Mouse (Mus musculus) MEL (cell line): ENCODE results near the gene Lig4. TPM values are rescaled to one million over a fixed set of nuclear protein-coding genes. Genes with fewer than 3 reads are reported as not detected.

ENCODE experiments used
- DNase-seq: peaks from one replicate; pipeline ENCODE4 v3.0.0; 2011; ENCODE audit warnings: low read depth, low spot score
- H3K27ac ChIP-seq: 2 replicates; pipeline ENCODE4 v1.5.1; 2012; ENCODE audit warnings: low read depth, mild to moderate bottlenecking, control low read depth, low read length, moderate library complexity; ENCODE audit not compliant: control insufficient read depth
- H3K27me3 ChIP-seq, 2 experiments: fragments of 150-350 bp in 1 of 2; sonication (generic) in 1 of 2; 2 replicates each; pipeline ENCODE4 v1.6.1; 2012; ENCODE audit warnings: low read length in 2 of 2, mild to moderate bottlenecking in 2 of 2, improper control_type of control experiment in 1 of 2, moderate library complexity in 1 of 2; ENCODE audit not compliant: insufficient read depth in 2 of 2, control insufficient read depth in 1 of 2
- H3K36me3 ChIP-seq, 2 experiments: 2 replicates each; pipeline ENCODE4 v1.6.1; 2012 to 2014; ENCODE audit warnings: low read length in 2 of 2, improper control_type of control experiment in 1 of 2, inconsistent platforms in 1 of 2, mild to moderate bottlenecking in 1 of 2; ENCODE audit not compliant: insufficient read depth in 2 of 2, control insufficient read depth in 1 of 2
- H3K4me1 ChIP-seq, 2 experiments: fragments of 150-350 bp in 1 of 2; sonication (generic) in 1 of 2; 2 replicates each; pipeline ENCODE4 v1.6.1; 2012; ENCODE audit warnings: low read length in 2 of 2, improper control_type of control experiment in 1 of 2, mild to moderate bottlenecking in 1 of 2; ENCODE audit not compliant: insufficient read depth in 2 of 2, control insufficient read depth in 1 of 2
- H3K4me3 ChIP-seq, 2 experiments: fragments of 150-350 bp in 1 of 2; sonication (generic) in 1 of 2; 2 replicates each; pipeline ENCODE4 v1.5.1; 2012; ENCODE audit warnings: low read depth in 2 of 2, low read length in 2 of 2, mild to moderate bottlenecking in 2 of 2, moderate library complexity in 2 of 2, control low read depth in 1 of 2, improper control_type of control experiment in 1 of 2; ENCODE audit not compliant: control insufficient read depth in 1 of 2, insufficient read depth in 1 of 2
- H3K79me2 ChIP-seq: 2 replicates; pipeline ENCODE4 v1.6.1; 2012; ENCODE audit warnings: mild to moderate bottlenecking, low read length, moderate library complexity; ENCODE audit not compliant: control insufficient read depth, poor library complexity, insufficient read depth
- H3K9ac ChIP-seq: 2 replicates; pipeline ENCODE4 v1.6.1; 2012; ENCODE audit warnings: low read depth, mild to moderate bottlenecking, control low read depth, low read length, moderate library complexity; ENCODE audit not compliant: control insufficient read depth, poor library complexity, severe bottlenecking
- H3K9me3 ChIP-seq: fragments of 150-350 bp; sonication (generic); replicated peaks from 2 replicates; pipeline ENCODE4 v1.6.1; 2012; ENCODE audit warnings: mild to moderate bottlenecking, low read length, improper control_type of control experiment, moderate library complexity; ENCODE audit not compliant: insufficient read depth
- BHLHE40 ChIP-seq: IDR thresholded peaks from 2 replicates; pipeline ENCODE4 v1.6.1; 2012; ENCODE audit warnings: low read depth, mild to moderate bottlenecking, inconsistent platforms, low read length, improper control_type of control experiment, borderline replicate concordance
- CHD1 ChIP-seq: IDR thresholded peaks from 2 replicates; pipeline ENCODE4 v1.6.1; 2012; ENCODE audit warnings: low read depth, mild to moderate bottlenecking, inconsistent platforms, low read length, improper control_type of control experiment
- CHD2 ChIP-seq: IDR thresholded peaks from 2 replicates; pipeline ENCODE4 v1.6.1; 2011; ENCODE audit warnings: low read length, improper control_type of control experiment
- E2F4 ChIP-seq: IDR thresholded peaks from 2 replicates; pipeline ENCODE4 v1.6.1; 2011; ENCODE audit warnings: low read depth, low read length, improper control_type of control experiment, borderline replicate concordance
- EP300 ChIP-seq, 2 experiments: IDR thresholded peaks; 2 replicates each; pipeline ENCODE4 v1.6.1; 2011; ENCODE audit warnings: improper control_type of control experiment in 2 of 2, low read length in 2 of 2, low read depth in 1 of 2, mild to moderate bottlenecking in 1 of 2
- ETS1 ChIP-seq: IDR thresholded peaks from 2 replicates; pipeline ENCODE4 v1.6.1; 2012; ENCODE audit warnings: low read depth, mild to moderate bottlenecking, inconsistent platforms, low read length, improper control_type of control experiment, moderate library complexity
- HCFC1 ChIP-seq: IDR thresholded peaks from 2 replicates; pipeline ENCODE4 v1.6.1; 2012; ENCODE audit warnings: low read depth, mild to moderate bottlenecking, inconsistent platforms, low read length, improper control_type of control experiment, moderate library complexity
- JUND ChIP-seq: IDR thresholded peaks from 2 replicates; pipeline ENCODE4 v1.6.1; 2011; ENCODE audit warnings: low read depth, mild to moderate bottlenecking, improper control_type of control experiment, low read length
- KAT2A ChIP-seq: conservative IDR thresholded peaks from 2 replicates; pipeline ENCODE4 v1.6.1; 2012; ENCODE audit warnings: low read depth, low read length, improper control_type of control experiment, inconsistent platforms
- MAFK ChIP-seq: IDR thresholded peaks from 2 replicates; pipeline ENCODE4 v1.6.1; 2011; ENCODE audit warnings: low read depth, mild to moderate bottlenecking, low read length, improper control_type of control experiment, borderline replicate concordance
- MAZ ChIP-seq: IDR thresholded peaks from 2 replicates; pipeline ENCODE4 v1.6.1; 2012; ENCODE audit warnings: low read depth, mild to moderate bottlenecking, inconsistent platforms, low read length, improper control_type of control experiment
- MEF2A ChIP-seq: IDR thresholded peaks from 2 replicates; pipeline ENCODE4 v1.6.1; 2014; ENCODE audit warnings: low read depth, mild to moderate bottlenecking, inconsistent platforms, low read length, improper control_type of control experiment; ENCODE audit not compliant: poor library complexity, insufficient replicate concordance, severe bottlenecking; ENCODE audit errors: extremely low read depth
- MXI1 ChIP-seq: IDR thresholded peaks from 2 replicates; pipeline ENCODE4 v1.6.1; 2011; ENCODE audit warnings: mild to moderate bottlenecking, low read depth, low read length, improper control_type of control experiment
- MYB ChIP-seq: IDR thresholded peaks from 2 replicates; pipeline ENCODE4 v1.6.1; 2011; ENCODE audit warnings: mild to moderate bottlenecking, low read depth, low read length, improper control_type of control experiment
- NRF1 ChIP-seq: IDR thresholded peaks from 2 replicates; pipeline ENCODE4 v1.6.1; 2014; ENCODE audit warnings: low read depth, mild to moderate bottlenecking, inconsistent platforms, low read length, improper control_type of control experiment, moderate library complexity; ENCODE audit not compliant: poor library complexity, insufficient read depth, severe bottlenecking
- POLR2A ChIP-seq, 2 experiments: IDR thresholded peaks; 2 replicates each; pipeline ENCODE4 v1.6.1; 2011 to 2012; ENCODE audit warnings: low read length in 2 of 2, mild to moderate bottlenecking in 2 of 2, control low read depth in 1 of 2, improper control_type of control experiment in 1 of 2, low read depth in 1 of 2, moderate library complexity in 1 of 2; ENCODE audit not compliant: control insufficient read depth in 1 of 2, insufficient read depth in 1 of 2, poor library complexity in 1 of 2
- POLR2AphosphoS5 ChIP-seq: IDR thresholded peaks from 2 replicates; pipeline ENCODE4 v1.6.1; 2012; ENCODE audit warnings: low read depth, borderline replicate concordance, mild to moderate bottlenecking, inconsistent platforms, low read length, moderate library complexity, mixed read lengths
- RCOR1 ChIP-seq: IDR thresholded peaks from 2 replicates; pipeline ENCODE4 v1.6.1; 2012; ENCODE audit warnings: low read depth, mild to moderate bottlenecking, inconsistent platforms, low read length, improper control_type of control experiment
- SMC3 ChIP-seq: IDR thresholded peaks from 2 replicates; pipeline ENCODE4 v1.6.1; 2011; ENCODE audit warnings: low read depth, low read length, improper control_type of control experiment
- TBP ChIP-seq: IDR thresholded peaks from 2 replicates; pipeline ENCODE4 v1.8.0; 2011; ENCODE audit warnings: low read depth, low read length, improper control_type of control experiment
- UBTF ChIP-seq: IDR thresholded peaks from 2 replicates; pipeline ENCODE4 v1.6.1; 2012; ENCODE audit warnings: low read depth, mild to moderate bottlenecking, inconsistent platforms, low read length, improper control_type of control experiment, moderate library complexity, borderline replicate concordance; ENCODE audit not compliant: insufficient read depth
- USF1 ChIP-seq: IDR thresholded peaks from 2 replicates; pipeline ENCODE4 v1.6.1; 2014; ENCODE audit warnings: low read depth, mild to moderate bottlenecking, inconsistent platforms, low read length, improper control_type of control experiment, moderate library complexity
- USF2 ChIP-seq, 2 experiments: IDR thresholded peaks; 2 replicates each; pipeline ENCODE4 v1.6.1; 2011 to 2012; ENCODE audit warnings: improper control_type of control experiment in 2 of 2, low read length in 2 of 2, borderline replicate concordance in 1 of 2, inconsistent platforms in 1 of 2, low read depth in 1 of 2, mild to moderate bottlenecking in 1 of 2; ENCODE audit not compliant: insufficient read depth in 1 of 2
- ZKSCAN1 ChIP-seq: IDR thresholded peaks from 2 replicates; pipeline ENCODE4 v1.6.1; 2012; ENCODE audit warnings: low read depth, mild to moderate bottlenecking, inconsistent platforms, low read length, improper control_type of control experiment, moderate library complexity
- polyA plus RNA-seq, 2 experiments: library from polyadenylated mRNA; stranded (reverse) in 1 of 2; unstranded in 1 of 2; fragments of >175 nt in 1 of 2; fragments of >200 nt in 1 of 2; gene quantifications; 2 replicates each; pipeline versions ENCODE4 v1.2.1 to v1.2.4; 2012; ENCODE audit warnings: low replicate concordance in 2 of 2, low read depth in 1 of 2; ENCODE audit not compliant: insufficient read length in 2 of 2, insufficient read depth in 1 of 2, missing spikeins in 1 of 2
- total RNA-seq: library from RNA; depleted of rRNA; stranded (reverse); fragments of 300-350 nt; gene quantifications from 2 replicates; pipeline ENCODE4 v1.2.3, GENCODE M21; 2012

Lig4 gene
- total and polyA plus RNA-seq, 3 experiments = 1.7 to 3.6 TPM; not detected in 1

DNA sequence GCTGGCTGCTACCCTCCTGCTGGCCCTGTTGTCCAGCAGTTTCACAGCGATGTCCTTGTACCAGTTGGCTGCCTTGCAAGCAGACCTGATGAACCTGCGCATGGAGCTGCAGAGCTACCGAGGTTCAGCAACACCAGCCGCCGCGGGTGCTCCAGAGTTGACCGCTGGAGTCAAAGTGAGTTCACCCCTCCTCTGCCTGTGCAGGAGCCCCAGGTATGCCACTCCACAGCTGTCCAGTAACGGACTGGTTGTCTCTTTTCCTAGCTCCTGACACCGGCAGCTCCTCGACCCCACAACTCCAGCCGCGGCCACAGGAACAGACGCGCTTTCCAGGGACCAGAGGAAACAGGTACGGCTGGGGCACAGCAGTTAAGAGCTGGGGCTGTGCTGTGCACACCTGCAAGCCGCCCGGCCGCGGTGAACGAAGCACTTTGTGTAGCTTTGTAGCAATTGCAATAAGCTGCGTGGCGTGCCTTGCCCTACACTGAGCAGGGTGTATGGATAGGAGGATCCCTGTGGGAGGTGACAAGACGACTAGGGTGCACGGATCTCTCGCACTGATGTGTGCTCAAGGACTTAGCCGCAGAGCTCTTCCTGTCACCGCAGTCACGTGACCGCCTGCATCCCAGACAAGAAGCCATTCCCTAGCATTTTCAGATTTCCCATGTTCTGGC is 29.6 kb upstream of the Lig4 start:
- Histone ChIP-seq H3K9me3 (no peaks in the 10 kb centered on the region), H3K36me3 (no peaks in the 10 kb centered on the region), H3K9ac (no peak overlapping the region), H3K27ac (no peak overlapping the region), H3K4me1 (no peaks in the 10 kb centered on the region), H3K4me3 (no peak overlapping the region), H3K79me2 (no peaks in the 10 kb centered on the region), H3K27me3 (no peaks in the 10 kb centered on the region)
- TF ChIP-seq POLR2A (IDR thresholded peaks at IDR 0.05; ENCODE audit: control insufficient read depth in 1 of 2, insufficient read depth in 1 of 2, low read depth in 1 of 2, low read length in 2 of 2, poor library complexity in 1 of 2) (no peak), HCFC1 (no peak), MYB (no peak), USF1 (no peak), KAT2A (no peak), RCOR1 (no peak), NRF1 (no peak), SMC3 (no peak), UBTF (no peak), CHD2 (no peak), CHD1 (no peak), TBP (no peak), ETS1 (no peak)
- DNase-seq = no peak

DNA sequence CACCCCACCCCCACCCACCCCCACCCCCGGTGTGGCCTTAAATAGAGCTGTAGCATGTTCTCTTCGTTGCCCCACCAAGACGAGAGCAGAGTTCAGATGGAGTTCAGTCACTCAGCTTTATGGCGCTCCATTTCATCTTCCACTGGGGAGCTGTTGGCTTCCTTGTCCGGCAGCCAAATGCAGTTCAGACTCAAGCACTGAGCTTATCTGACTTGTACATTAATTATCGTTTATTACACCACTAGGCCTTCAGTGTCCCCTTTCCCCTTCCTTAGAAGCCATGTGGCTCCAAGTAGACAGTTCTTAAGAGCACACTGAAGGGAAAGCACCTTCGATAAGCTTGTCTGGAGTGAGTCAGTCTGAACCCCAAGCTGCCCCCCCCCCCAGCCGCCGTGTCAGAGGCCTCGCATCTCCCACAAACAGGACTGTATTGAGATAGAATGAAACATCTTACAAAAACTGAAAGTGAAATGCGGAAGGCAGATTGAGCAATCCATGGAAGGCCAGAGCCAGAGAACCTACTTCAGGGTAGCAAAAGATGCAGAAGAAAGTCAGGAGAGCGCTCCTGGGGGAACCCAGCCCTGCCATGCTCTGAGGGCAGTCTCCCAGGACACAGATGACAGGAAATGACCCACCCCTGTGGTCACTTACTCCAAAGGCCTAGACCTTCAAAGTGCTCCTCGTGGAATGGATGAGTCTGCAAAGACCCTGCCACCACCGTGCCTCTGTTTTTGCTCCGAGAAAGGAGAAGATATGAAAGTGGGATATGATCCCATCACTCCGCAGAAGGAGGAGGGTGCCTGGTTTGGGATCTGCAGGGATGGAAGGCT is 28.9 kb upstream of the Lig4 start, which contains the start of gene Tnfsf13b:
TSS of gene Tnfsf13b (plus strand) at position 312 of the 830 bp plus-strand sequence.
- no peaks in the 10 kb centered on the region for H3K4me1 ChIP-seq
- H3K36me3 ChIP-seq = no peaks in the 10 kb centered on the region
- H3K9me3 ChIP-seq = no peaks in the 10 kb centered on the region
- no peak for TF ChIP-seq ZKSCAN1
- no peak for TF ChIP-seq USF2 (IDR thresholded peaks at IDR 0.05; ENCODE audit: borderline replicate concordance in 1 of 2, insufficient read depth in 1 of 2, low read depth in 1 of 2, low read length in 2 of 2)
- TF ChIP-seq NRF1 = no peak
- TF ChIP-seq JUND = no peak
- no peak for TF ChIP-seq E2F4
- no peak for TF ChIP-seq MAZ
- no peak for TF ChIP-seq BHLHE40
- TF ChIP-seq POLR2AphosphoS5 = no peak
- no peak for TF ChIP-seq EP300 (IDR thresholded peaks at IDR 0.05; ENCODE audit: low read depth in 1 of 2, low read length in 2 of 2)
- TF ChIP-seq MXI1 = no peak
- TF ChIP-seq UBTF = no peak
- no peak for TF ChIP-seq MEF2A
- TF ChIP-seq MAFK = no peak
- H3K79me2 ChIP-seq = no peaks in the 10 kb centered on the region
- H3K27ac ChIP-seq = no peak within 1 kb of the TSS
- no peak within 1 kb of the TSS for H3K4me3 ChIP-seq
- no peak within 1 kb of the TSS for H3K9ac ChIP-seq
- DNase-seq = no peak
- no peaks in the 10 kb centered on the region for H3K27me3 ChIP-seq
